Mouse (Mus musculus): ENCODE measurements around the gene Vav3.

DNA sequence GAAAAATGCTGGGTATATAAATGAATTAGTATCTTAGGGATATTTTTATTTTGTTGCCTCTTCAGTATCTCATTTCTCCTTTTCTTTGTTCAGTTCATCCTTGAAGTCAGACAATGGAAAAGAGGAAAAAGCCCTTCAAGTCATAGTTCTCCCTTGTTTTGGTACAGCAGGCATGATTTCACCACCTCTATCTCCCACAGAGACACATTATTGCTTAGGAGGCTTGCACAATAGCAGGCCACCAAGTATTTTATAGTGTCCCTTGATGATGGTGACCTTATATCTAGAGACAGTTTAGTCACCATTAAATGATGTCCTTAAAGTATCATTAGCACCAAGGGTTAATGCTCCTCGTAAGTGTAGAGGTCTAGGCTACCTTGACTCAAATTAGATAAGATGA is 171.4 kb downstream of the Vav3 start:
- TF ChIP-seq CTCF (IDR thresholded peaks at IDR 0.05; ENCODE audit: control insufficient read depth, insufficient read depth, insufficient replicate concordance, low read depth, low read length) (no peak), POLR2A (IDR thresholded peaks at IDR 0.05; ENCODE audit: control insufficient read depth, low read depth, low read length) (no peak)

All from testis, adult 2 months (tissue).